Mouse (Mus musculus): Measurements from ENCODE around the gene Rhbdf1. TPM values are rescaled to one million over a fixed set of nuclear protein-coding genes. Genes with fewer than 3 reads are reported as not detected.
"Not testable (repeated sequence)": the region's sequence is repeated elsewhere in the genome, so short reads cannot be mapped to it uniquely, and the experiment has no call there.

The Rhbdf1 gene
- total RNA-seq, 1 experiment from 2014 or later, result 0.32 TPM

DNA sequence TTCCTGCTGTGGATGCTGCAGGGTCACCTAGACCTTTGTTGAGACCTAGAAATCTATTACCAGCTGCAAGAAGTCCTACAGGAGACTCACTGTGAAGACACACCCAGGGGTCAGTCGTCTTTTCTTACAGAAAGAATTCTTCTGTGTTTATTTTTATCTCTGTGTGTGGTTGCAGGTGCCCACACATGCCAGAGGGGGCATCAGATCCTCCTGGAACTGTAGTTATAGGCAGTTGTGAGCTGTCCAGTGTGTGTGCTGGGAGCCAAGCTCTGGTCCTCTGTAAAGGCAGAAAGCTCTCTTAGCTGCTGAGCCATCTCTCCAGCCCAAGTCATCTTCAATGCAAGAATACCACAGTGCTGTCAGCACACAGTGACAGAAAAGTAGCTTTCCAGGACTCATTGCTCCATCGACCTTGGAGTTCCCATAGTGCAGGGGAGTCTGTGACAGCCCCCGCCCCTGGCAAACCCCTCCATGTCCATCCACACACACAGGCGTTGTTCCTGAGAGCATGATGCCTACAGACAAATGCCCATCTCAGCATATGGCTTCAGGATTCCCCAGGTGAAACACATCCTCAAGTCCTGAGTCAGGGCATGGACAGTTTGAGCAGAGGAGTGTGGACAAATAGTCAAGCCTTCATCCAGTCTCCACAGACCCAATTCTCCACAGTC, 1.3 kb upstream of the Rhbdf1 start:
- ATAC-seq (replicated peaks; ENCODE audit: low read depth, poor library complexity, severe bottlenecking), result no peak

DNA sequence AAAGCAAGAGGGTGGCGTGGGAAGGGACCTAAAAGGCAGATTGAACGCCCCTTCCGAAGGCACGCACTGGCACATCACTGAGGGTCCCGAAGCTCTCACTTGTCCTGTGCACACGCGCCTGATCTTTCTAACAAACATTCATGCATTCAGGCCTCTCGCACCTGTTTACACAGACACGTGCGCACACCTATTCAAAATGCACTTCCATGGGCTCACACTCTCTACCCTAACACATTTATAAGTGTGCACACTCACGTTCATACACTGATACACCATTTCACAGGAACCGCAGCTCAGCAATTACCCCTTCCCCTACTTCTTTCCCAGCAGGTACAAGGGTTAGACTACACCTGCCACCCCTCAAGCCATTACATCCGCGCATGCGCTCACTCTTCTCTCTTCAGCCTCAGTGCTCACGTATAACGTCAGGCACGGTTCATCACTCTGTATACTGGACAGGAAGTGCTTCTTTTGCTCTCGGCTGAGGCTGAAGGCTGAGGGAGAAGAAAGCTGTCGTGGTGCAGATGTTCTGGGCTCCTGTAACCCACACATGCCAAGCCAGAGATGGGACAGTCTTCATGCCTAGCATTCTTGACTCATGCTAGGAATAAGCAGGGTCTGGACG, 582 bp upstream of the Rhbdf1 start:
- ATAC-seq (replicated peaks; ENCODE audit: low read depth, poor library complexity, severe bottlenecking), result no peak

DNA sequence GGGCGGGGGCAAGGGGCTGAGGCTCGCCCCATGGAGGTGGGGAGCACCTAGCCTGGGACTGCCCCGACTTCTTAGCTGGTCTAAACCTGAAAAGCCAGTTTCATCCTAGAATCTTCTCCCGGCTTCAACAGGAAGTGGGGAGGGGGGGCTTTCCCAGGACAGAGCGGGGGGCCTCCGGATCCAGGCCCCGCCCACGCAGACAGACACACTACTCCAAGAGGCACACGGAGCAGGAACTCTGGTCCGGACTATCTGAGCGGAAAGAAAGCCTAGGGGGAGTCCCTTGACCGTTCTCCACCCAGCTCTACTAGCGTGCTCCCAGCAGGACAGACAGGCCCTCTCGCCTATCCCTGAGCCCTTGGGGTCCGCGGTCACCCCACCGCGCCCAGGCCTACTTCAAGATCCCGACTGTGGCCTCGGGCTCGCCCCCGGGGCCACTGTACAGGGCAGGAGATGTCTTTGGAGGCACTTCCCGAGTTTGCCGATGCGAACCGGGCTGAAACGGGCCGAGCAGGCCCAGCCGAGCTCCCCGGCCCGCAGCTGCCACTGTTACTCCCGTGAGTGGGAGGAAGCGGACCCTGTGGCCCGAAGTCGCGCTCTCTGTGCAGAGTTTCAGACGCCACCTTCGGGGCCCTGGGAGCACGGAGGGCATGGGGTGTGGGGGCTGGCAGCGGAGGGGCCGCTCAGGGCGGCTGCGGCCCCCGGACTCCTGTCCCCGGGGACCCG, 712 bp downstream of the Rhbdf1 start:
- peak; percentile 23; the same call in 1 of the 2 replicates for ATAC-seq (replicated peaks; ENCODE audit: low read depth, poor library complexity, severe bottlenecking)

DNA sequence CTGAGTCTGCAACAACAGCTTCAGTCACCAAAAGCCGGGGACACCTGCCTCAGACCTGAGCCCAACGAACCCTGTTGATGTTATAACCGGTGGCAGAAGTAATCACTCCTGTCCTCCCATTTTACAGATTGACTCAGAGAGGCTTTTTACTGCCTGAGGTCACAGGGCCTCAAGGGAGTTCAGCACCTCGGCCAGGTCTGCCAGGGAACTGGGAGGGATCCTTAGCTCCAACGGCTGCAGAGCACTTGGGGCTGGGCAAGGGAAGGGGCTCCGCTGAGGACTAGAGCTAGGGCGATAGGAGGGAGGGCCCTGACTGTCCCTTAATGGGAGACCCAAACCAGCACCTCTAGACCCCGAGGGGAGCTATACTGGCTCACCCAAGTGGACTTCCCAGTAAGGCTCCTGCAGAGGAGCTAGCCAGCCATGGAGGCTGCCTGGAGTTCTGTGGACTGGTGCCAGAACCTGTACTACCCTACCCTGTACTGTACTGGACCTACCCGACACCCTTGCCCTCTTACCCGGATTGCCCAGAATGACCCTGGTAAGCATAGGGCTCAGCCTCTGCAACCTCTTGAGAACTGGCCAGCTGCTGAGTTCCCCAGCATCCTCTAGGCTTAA, 1.4 kb downstream of the Rhbdf1 start:
- ATAC-seq (replicated peaks; ENCODE audit: low read depth, poor library complexity, severe bottlenecking), result no peak

DNA sequence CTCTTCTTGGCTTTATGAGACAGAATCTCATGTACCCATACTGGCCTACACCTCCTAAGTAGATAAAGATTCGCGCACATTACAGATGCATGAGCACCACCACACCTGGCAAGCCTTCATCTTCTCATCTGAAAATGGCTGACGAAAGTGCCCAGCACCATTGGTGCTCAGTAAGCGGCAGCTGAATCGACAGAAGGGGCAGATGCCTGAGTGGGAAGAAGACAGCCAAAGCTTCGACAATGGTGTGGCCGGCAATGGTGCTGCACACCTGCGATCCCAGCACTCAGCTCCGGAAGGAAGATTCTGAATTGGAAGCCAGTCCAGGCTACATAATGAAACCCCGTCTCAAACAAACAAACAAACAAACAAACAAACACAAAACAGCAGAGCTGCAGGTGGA, 2.8 kb downstream of the Rhbdf1 start:
- no peak for ATAC-seq (replicated peaks; ENCODE audit: low read depth, poor library complexity, severe bottlenecking)

DNA sequence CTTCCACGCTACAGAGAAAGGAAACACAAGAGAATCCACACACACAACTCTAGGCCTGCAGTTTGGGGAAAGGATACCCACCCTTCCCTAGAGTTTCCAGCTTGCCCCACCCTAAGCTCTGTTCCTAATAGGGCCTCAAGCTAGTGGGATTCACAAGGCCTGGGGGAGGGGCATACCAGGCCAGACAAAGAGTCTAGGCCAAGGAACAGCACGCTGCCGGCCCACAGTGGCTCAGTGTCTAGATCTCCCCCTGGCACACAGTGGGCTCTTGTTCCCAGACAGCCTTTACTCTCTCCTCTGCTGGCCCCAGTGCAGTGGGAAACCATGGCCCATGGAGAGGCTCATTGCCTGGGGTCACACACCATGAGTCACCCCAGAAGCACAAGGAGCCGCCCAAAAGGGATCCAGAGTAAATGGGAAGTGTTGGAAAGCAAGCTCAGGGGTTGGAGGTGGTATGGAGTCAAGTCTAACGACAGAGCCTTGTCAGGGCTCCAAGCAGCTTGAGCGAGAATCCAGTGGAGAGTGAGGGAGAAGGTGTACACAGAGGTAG, 3.5 kb downstream of the Rhbdf1 start:
- ATAC-seq (replicated peaks; ENCODE audit: low read depth, poor library complexity, severe bottlenecking), result no peak

DNA sequence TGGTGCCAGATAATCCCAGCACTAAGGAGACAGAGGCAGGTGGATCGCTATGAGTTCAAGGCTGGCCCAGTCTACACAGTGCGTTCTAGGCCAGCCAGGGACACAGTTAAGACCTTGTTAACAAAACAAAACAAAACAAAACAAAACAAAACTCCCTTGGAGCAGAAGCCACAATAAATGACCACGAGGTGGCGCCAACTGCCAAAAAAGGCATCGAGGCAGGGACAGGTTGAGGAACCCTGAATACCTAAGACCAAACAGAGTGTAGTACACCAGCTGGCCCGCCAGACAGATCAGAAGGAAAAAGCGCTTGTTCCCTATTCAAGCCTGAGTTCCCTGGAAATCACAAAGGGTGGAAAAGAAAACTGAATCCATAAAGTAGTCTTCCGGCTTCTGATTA, 5.2 kb downstream of the Rhbdf1 start:
- ATAC-seq (replicated peaks; ENCODE audit: low read depth, poor library complexity, severe bottlenecking), result peak; percentile 72

DNA sequence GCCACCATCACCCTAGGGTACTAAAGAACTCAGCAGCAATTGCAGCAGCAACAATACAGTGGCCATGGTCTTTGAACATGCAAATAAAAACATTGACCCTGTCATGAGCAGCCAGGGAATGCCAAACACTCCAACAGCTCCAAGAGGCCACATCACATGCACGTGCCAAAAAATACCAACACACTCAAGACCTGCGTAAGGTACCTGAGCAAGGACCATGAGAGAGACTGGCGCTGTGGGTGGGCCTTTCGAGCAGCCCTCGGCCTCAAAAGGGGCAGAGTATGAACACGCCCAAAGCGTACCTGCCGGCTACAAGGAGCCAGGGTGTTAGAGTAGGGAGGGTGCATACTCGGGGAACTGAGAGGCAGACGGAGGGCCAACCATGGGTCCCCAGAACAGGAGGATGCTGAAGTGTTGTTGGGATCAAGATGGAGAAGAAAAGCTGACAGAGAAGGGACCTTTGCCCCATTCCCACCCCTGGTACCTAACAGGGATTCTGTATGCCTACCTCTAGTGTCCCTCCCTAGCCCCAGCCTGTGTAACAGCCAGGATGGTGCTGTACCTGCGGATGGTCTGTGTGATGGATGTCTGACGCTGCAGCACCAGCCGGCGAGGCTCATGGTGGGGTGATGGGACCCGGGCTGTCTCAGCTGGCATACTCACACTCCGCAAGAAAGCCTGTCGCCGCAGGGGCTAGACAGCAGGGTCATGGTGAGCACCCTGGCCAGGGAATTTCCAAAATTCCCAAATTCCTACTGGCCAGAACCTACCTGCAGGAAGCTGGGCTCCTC, 6.5 kb downstream of the Rhbdf1 start:
- no peak for ATAC-seq (replicated peaks; ENCODE audit: low read depth, poor library complexity, severe bottlenecking)

DNA sequence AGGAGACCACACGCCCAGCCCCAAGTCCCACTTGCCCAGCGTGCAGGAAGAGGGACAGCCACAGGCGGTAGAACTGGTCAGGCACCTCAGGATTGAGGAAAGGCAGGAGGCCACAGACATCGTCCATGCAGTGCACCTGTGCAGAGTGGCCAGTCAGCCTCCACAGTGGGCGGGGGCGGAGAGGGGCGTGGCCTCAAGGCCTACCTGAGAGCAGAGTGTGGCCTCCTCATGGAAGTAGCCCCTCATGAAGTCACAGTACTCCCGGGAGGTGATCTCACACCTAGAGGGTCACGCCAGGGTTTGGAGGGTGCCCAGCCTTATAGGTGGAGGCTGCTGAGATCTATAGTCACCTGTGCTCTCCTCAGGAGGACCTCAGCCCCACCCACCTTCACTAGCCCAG, 11.5 kb downstream of the Rhbdf1 start:
- ATAC-seq (replicated peaks; ENCODE audit: low read depth, poor library complexity, severe bottlenecking), result no peak

DNA sequence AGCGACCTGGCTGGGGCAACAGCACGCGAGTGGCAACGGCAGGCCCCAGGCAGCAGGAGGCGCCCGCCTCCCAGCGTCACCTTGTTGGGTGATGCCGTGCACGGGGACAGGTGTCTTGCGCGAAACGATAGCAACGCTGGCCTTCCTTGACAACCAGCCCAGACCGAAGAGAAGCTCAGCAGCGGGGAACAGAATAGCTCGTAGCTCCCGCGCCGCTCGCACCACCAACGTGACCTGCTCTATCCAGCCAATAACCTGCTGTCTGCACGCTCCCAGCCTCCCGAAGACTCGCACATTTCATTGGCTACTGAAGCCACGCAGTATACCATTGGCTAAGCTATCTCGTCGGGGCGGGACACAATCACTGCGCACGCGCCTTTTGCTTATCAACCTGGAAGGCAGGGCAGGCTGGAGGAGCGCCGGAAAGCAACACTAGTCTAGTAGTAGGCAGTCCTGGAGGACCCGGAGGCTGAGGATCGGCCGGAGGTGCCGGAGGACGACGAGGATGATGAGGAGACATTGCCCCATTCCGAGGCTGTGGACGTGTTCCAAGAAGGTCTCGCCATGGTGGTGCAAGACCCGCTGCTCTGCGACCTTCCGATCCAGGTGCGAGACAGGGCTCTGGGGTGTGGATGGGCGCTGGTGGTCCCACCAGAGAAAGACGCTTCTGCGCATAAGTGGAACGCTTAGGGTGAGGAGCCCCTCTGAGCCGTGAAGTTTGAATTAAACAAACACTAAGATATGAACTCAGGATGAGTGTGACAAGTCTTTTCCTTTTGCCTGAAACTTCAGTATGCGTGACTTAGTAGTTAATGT, 16.8 kb downstream of the Rhbdf1 start, which contains the start of gene Snrnp25:
Gene Snrnp25, plus strand, starts transcription at position 358 of the 816 bp plus-strand sequence.
- ATAC-seq (replicated peaks; ENCODE audit: low read depth, poor library complexity, severe bottlenecking), result peak; percentile 98

DNA sequence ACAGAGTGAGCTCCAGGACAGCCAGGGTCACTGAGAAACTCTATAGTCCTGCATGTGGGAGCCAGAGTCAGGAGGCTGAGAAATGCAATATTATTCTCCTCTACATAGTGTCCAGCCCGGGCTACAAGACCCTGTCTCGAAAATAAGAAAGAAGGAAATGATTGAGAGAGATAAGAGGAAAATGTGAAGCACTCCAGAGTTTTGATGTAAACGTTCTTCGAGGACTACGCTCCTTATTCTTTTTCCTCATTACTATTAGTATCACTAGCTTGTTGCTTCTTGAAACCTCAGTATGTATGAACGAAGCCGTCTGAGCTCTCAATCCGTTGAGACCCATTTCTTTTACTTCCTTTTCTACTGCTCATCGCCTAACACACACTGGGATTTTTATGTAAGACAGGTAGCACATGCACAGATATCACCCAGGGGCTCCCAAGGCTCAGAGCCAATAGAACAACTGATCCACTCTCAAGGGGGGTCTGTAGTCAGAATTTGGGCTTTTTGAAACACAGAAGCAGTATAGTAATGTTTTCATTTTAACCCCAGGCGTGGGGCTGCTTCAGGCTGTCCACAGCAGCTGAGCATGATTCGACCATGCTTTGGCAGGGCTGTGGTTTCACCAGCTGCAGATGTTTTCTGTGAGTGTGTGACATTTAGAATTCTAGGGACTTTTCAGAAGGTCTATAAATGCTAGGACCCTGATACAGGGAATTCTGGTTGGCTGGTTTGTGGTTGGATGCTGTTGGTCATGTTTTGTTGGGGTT, 20.0 kb downstream of the Rhbdf1 start:
- no peak for ATAC-seq (replicated peaks; ENCODE audit: low read depth, poor library complexity, severe bottlenecking)

DNA sequence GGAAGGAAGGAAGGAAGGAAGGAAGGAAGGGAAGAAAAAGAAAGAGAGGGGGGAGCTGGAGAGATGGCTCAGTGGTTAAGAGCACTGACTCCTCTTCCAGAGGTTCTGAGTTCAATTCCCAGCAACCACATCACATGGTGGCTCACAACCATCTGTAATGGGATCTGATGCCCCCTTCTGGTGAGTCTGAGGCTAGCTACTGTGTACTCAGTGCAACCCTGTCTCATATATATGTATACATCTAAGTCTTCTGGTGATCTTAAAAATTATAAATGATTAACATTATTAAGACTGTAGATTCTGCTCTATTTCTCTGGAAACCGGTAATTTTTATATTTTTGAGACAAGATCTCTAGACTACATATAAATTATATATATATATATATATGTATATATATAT, 21.1 kb downstream of the Rhbdf1 start:
- not testable (repeated sequence) for ATAC-seq (replicated peaks; ENCODE audit: low read depth, poor library complexity, severe bottlenecking)

DNA sequence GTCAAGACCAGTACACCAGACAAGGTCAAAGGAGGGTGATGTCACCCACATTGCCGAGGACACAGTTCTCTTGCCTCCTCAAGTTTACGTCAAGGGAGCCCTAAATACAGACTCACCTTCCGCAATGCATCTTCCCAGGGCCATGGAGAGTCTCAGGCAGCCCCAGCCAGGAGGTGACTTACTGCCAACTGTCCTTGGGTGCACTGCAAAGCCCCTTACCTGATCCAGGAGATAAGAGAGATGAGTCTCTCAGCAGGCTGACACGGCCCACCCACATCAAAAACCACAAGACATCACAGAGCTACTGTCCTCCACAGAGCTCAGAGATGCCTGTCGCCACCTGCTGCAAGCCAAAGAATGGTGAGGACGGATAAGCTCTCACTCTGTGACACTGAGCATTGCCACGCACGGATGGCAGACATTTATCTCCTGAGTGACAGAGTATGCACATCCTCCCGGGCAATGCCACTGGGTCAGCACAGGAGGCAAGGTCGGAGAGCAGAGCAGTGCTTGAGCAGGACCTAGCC, 22.0 kb downstream of the Rhbdf1 start, which contains the start of gene Il9r:
Gene Il9r, minus strand, starts transcription at position 205 of the 527 bp plus-strand sequence.
- ATAC-seq (replicated peaks; ENCODE audit: low read depth, poor library complexity, severe bottlenecking), result no peak

DNA sequence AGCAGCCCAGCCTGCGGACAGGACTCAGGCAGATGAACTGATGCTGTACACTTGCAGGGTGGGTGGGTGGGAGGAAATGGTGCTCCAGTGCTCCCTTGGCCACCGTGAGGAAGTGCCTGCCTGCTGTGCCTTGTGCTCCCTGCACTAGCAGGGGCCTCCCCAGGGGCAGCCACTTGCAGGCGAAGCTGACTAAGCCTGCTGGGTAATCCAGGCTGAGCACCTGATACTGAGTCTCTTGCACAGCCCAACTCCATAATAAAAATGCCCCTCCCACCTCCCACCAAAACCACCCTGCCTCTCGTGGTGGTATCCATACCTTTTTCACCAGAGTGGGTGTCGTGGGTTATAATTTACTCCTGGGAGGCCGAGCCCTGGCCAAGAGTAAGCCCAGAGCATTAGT, 22.9 kb downstream of the Rhbdf1 start:
- peak; percentile 12; the same call in 1 of the 2 replicates for ATAC-seq (replicated peaks; ENCODE audit: low read depth, poor library complexity, severe bottlenecking)

DNA sequence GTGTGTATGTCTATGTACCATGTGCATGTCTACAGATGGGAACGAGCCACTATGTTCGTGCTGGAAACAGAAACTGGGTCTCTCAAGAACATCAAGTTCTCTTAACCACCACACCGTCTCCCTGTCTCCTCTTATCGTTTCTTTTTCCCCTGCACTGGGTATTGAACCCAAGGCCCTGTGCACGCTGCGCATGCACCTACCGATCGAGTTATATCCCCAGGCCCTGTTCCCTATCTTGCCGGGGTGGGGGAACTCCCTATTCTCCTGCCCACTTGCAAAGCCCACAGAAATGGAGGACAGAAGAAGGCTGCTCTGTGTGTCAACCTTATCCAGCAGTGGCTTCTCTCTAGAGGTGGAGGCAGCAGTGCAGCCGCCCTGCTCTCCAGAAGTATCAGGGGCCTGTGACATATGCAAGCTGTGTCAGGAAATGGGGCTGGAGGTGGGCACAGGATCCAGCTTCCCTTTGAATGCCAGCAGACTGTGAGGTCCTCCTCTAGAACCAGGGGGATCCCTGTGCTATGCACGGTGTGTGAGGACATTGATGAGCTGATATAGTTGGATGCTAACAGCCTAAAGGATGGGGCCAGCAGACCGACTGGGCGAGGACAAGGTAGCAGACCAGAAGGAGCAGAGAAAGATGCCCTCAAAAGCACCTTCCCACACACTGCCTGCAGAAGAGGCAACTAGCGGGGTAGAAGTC, 23.7 kb downstream of the Rhbdf1 start:
- no peak for ATAC-seq (replicated peaks; ENCODE audit: low read depth, poor library complexity, severe bottlenecking)

DNA sequence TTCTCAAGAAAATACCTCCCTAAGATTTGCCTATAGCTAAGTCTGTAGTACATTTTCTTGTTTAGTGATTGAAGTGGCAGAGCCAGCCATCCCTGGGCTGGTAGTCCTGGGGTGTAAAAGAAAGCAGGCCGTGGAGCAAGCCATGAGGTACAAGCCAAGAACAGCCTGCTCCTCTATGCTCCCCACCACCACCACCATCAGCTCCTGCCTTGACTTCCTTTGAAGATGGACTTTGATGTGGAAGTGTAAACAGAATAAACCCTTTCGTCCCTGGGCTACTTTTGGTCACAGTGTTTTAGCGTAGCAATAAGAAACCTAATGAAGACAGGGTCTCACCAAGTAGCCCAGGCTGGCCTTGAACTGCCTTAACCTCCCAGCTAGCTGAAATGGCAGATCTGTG, 24.3 kb downstream of the Rhbdf1 start:
- no peak for ATAC-seq (replicated peaks; ENCODE audit: low read depth, poor library complexity, severe bottlenecking)

DNA sequence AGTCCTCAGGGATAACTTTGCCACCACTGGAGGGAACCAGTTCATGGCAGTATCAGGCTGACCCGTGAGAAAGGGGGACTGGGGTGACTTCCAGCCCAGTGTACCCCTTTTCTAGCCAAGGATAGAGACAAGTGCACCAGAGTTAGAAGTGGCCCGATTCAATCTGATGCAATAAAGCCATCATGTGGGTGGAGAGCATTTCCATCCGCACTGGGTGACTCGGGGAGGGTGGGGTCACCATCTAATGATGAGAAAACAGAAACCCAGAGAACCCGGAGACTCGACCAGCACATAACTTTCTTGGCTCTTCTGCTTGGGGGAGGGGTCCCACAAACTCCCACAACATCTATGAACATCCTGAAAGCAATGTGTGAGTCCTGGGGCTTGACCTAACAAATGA, 25.4 kb downstream of the Rhbdf1 start:
- ATAC-seq (replicated peaks; ENCODE audit: low read depth, poor library complexity, severe bottlenecking), result no peak
